ENCODE assay signal across 19 mouse cellular contexts in genomic region chr5:36910980-36911379, GRCm38 (mm10). TPM values are rescaled to one million over a fixed set of nuclear protein-coding genes. Genes with fewer than 3 reads are reported as not detected.
DNase-seq lines count a peak whose midpoint lies in the region; ATAC-seq and TF ChIP-seq lines count a peak whose summit lies in the region.
"Had no signal": no experiment of that assay in that cellular context is flagged by ENCODE, and none has a peak within 500 bp of the region (broad histone marks: within the 10 kb centered on the region; RNA-seq: fewer than 3 reads in every experiment).

No protein-coding gene starts in this region.

- H3K9ac ChIP-seq in midbrain, embryonic 13.5 days (replicated peaks), result no peak overlapping the region
- H3K9ac ChIP-seq in midbrain, embryonic 14.5 days (replicated peaks; ENCODE audit: low read length), result no peak overlapping the region
- no peak overlapping the region for H3K9ac ChIP-seq in forebrain, embryonic 15.5 days (replicated peaks)
- H3K9ac ChIP-seq: lung, embryonic 14.5 days had no signal

- no peak for TF ChIP-seq CTCF in olfactory bulb, adult 2 months (IDR thresholded peaks at IDR 0.05; ENCODE audit: insufficient read depth, low read depth, low read length)

- ATAC-seq in midbrain, embryonic 13.5 days, result 0 out of 2 replicates have a peak, but pooled peaks have one; percentile 22
- ATAC-seq in midbrain, embryonic 14.5 days (ENCODE audit: low FRiP score, low TSS enrichment), result no peak
- peak; percentile 36; the same call in 1 of the 2 replicates for ATAC-seq in forebrain, embryonic 15.5 days (replicated peaks)
- ATAC-seq: activated CD4-positive, CD25-positive, alpha-beta regulatory T cell, adult 4 months; intestine, embryonic 16.5 days had no signal

- H3K36me3 ChIP-seq in midbrain, embryonic 13.5 days, result no peaks in the 10 kb centered on the region
- H3K36me3 ChIP-seq in midbrain, embryonic 14.5 days (ENCODE audit: control insufficient read depth, insufficient read depth, low read length), result no peaks in the 10 kb centered on the region
- H3K36me3 ChIP-seq in forebrain, embryonic 15.5 days, result no peaks in the 10 kb centered on the region

- H3K4me3 ChIP-seq in midbrain, embryonic 13.5 days (replicated peaks), result no peak overlapping the region
- no peak overlapping the region for H3K4me3 ChIP-seq in midbrain, embryonic 14.5 days (replicated peaks; ENCODE audit: low read depth, low read length)
- H3K4me3 ChIP-seq in forebrain, embryonic 15.5 days, result no peak overlapping the region
- H3K4me3 ChIP-seq in olfactory bulb, adult 2 months (ENCODE audit: insufficient read depth, low read depth, low read length), result no peak overlapping the region
- H3K4me3 ChIP-seq: gastrocnemius, adult 2 months; heart, adult 2 months had no signal

- H3K27ac ChIP-seq in midbrain, embryonic 13.5 days, result no peak overlapping the region
- no peak overlapping the region for H3K27ac ChIP-seq in midbrain, embryonic 14.5 days (replicated peaks; ENCODE audit: low read depth, low read length)
- H3K27ac ChIP-seq in forebrain, embryonic 15.5 days (replicated peaks), result no peak overlapping the region
- 0 out of 2 replicates have a peak overlapping the region, but pooled peaks have one; percentile 33 for H3K27ac ChIP-seq in olfactory bulb, adult 2 months (ENCODE audit: insufficient read depth, low read depth, low read length)
- H3K27ac ChIP-seq: gastrocnemius, adult 2 months; heart, adult 2 months had no signal

- no peak for TF ChIP-seq POLR2A in olfactory bulb, adult 2 months (IDR thresholded peaks at IDR 0.05; ENCODE audit: insufficient read depth, low read depth, low read length)

- DNase-seq in cerebellum, postnatal 10 days, result peak; percentile 75 to 85
- no peak for DNase-seq in cerebellum, adult 11 months
- no peak for DNase-seq in midbrain, embryonic 14.5 days
- DNase-seq in gastrocnemius, postnatal 4 days (ENCODE audit: low spot score in 2 of 2), result no peak
- DNase-seq in gastrocnemius, postnatal 14 days, result no peak
- DNase-seq: adrenal gland, postnatal 25 days; gastrocnemius, adult 2 months; heart, adult 2 months; heart, postnatal 10 days; liver; lung, embryonic 14.5 days; thymus, adult 18-20 months had no signal

- no peak overlapping the region for H3K4me2 ChIP-seq in midbrain, embryonic 13.5 days (replicated peaks)
- H3K4me2 ChIP-seq in midbrain, embryonic 14.5 days (ENCODE audit: low read length), result no peak overlapping the region
- no peak overlapping the region for H3K4me2 ChIP-seq in forebrain, embryonic 15.5 days (replicated peaks)
- H3K4me2 ChIP-seq: lung, embryonic 14.5 days had no signal

- intact Hi-C loops in gastrocnemius, postnatal 14 days (cut with DNase I; ENCODE audit: low total_unique reads), result no loop called here

- H3K27me3 ChIP-seq in midbrain, embryonic 13.5 days, result no peaks in the 10 kb centered on the region
- no peaks in the 10 kb centered on the region for H3K27me3 ChIP-seq in midbrain, embryonic 14.5 days (ENCODE audit: control insufficient read depth, insufficient read depth, low read length)
- no peaks in the 10 kb centered on the region for H3K27me3 ChIP-seq in forebrain, embryonic 15.5 days

- WGBS in midbrain, embryonic 13.5 days, result 38% methylated on average over 7 of the region's 7 CpGs
- 43% methylated on average over 7 of the region's 7 CpGs for WGBS in midbrain, embryonic 14.5 days
- WGBS in forebrain, embryonic 15.5 days, result 17% methylated on average over 7 of the region's 7 CpGs
- 32% methylated on average over 7 of the region's 7 CpGs for WGBS in olfactory bulb, adult 2 months

- no peaks in the 10 kb centered on the region for H3K9me3 ChIP-seq in midbrain, embryonic 13.5 days
- no peaks in the 10 kb centered on the region for H3K9me3 ChIP-seq in midbrain, embryonic 14.5 days (ENCODE audit: control insufficient read depth, low read length)
- H3K9me3 ChIP-seq in forebrain, embryonic 15.5 days, result no peaks in the 10 kb centered on the region

- peaks cover 21% of the 10 kb centered on the region for H3K4me1 ChIP-seq in midbrain, embryonic 13.5 days (replicated peaks)
- H3K4me1 ChIP-seq in midbrain, embryonic 14.5 days (ENCODE audit: control insufficient read depth, insufficient read depth, low read length), result peaks cover 12% of the 10 kb centered on the region
- peaks cover 13% of the 10 kb centered on the region for H3K4me1 ChIP-seq in forebrain, embryonic 15.5 days
- peaks cover 51% of the 10 kb centered on the region for H3K4me1 ChIP-seq in olfactory bulb, adult 2 months (ENCODE audit: control insufficient read depth, insufficient read depth, low read length)

RNA-seq across cellular contexts. Expression of gene Ppp2r2c, which starts 42.7 kb away (rescaled TPM):
- 11.3 and 12.2 TPM in 2 replicates for polyA plus RNA-seq in midbrain, embryonic 13.5 days (2015; fragmentation: Nextera tagmentation; extraction: Ambion mirVana)
- polyA plus RNA-seq in midbrain, embryonic 14.5 days (2014; fragmentation: Nextera tagmentation; extraction: Ambion mirVana), result 38.3 and 44.6 TPM in 2 replicates
- 30.0 and 33.2 TPM in 2 replicates for polyA plus RNA-seq in forebrain, embryonic 15.5 days (2015; fragmentation: Nextera tagmentation; extraction: Ambion mirVana)
- polyA plus RNA-seq in olfactory bulb, adult 2 months (2012; ENCODE audit: insufficient read depth, insufficient read length, low replicate concordance, missing spikeins), result 124 TPM in 1 of 2 replicates, not detected in the other
- total RNA-seq in gastrocnemius, postnatal 4 days (2021), result 1 to 10 TPM; 1.2 to 1.8 TPM
- under 1 TPM; 0.24 to 0.70 TPM for total RNA-seq in gastrocnemius, postnatal 14 days (2021)
- total RNA-seq: megakaryocyte, adult 5-6 weeks had no signal
- polyA plus RNA-seq: activated CD4-positive, CD25-positive, alpha-beta regulatory T cell, adult 4 months; kidney, embryonic 16.5 days had no signal

Comparison
In these comparisons a context has a peak if more than half of its experiments do, and no peak if none do; other contexts are left out.
1. DNase-seq: peak in cerebellum, postnatal 10 days (2 of 2); none in cerebellum, adult 11 months (single experiment), midbrain, embryonic 14.5 days (single experiment), gastrocnemius, postnatal 4 days (0 of 2) and gastrocnemius, postnatal 14 days (single experiment).